Comparison of ENCODE assay signal across 18 mouse cellular contexts in the genomic region with DNA sequence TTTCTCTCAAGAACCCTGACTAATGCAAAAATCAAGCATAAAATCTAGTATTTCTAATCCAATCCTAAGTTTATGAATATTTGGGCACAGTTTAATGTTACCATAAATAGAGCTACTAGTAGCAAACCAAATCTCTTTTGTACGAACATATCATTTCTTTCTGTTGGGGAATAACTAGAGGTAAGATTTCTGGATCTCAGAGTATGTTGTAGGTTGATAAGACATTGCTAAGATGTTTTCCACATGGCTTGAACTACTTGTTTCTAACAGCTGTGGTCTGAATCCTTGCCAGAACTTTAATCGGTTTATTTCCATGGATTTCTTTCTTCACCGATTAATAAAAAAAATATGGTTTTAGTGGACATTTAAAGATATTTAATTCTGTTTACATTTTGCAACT.
"Had no signal": no experiment of that assay in that cellular context is flagged by ENCODE, and none has a peak within 500 bp of the region (broad histone marks: within the 10 kb centered on the region; RNA-seq: fewer than 3 reads in every experiment).

No protein-coding gene starts in this region.

- H3K27ac ChIP-seq: liver, embryonic 14.5 days; midbrain, embryonic 10.5 days; midbrain, embryonic 12.5 days; midbrain, embryonic 15.5 days; neural tube, embryonic 13.5 days; neural tube, embryonic 15.5 days had no signal

- H3K36me3 ChIP-seq: midbrain, embryonic 10.5 days; midbrain, embryonic 12.5 days; midbrain, embryonic 15.5 days; neural tube, embryonic 13.5 days; neural tube, embryonic 15.5 days had no signal

- H3K4me3 ChIP-seq: midbrain, embryonic 10.5 days; midbrain, embryonic 12.5 days; midbrain, embryonic 15.5 days; myocyte; neural tube, embryonic 13.5 days; neural tube, embryonic 15.5 days had no signal

- H3K27me3 ChIP-seq: midbrain, embryonic 12.5 days; midbrain, embryonic 15.5 days; neural tube, embryonic 13.5 days; neural tube, embryonic 15.5 days had no signal

- H3K9me3 ChIP-seq: midbrain, embryonic 10.5 days; midbrain, embryonic 12.5 days; midbrain, embryonic 15.5 days; neural tube, embryonic 13.5 days; neural tube, embryonic 15.5 days had no signal

- DNase-seq: lung, adult 18-20 months; lung, postnatal 10 days; lung, postnatal 4 days; retina, postnatal 1 day; right cerebral cortex, adult 18-20 months; right cerebral cortex, postnatal 25 days; right cerebral cortex, postnatal 4 days; spleen, adult 18-20 months; thymus, adult 18-20 months; thymus, postnatal 14 days; thymus, postnatal 36 days had no signal

- H3K4me1 ChIP-seq: midbrain, embryonic 10.5 days; midbrain, embryonic 12.5 days; midbrain, embryonic 15.5 days; neural tube, embryonic 13.5 days; neural tube, embryonic 15.5 days had no signal

- H3K9ac ChIP-seq: liver, embryonic 14.5 days; midbrain, embryonic 12.5 days; midbrain, embryonic 15.5 days; neural tube, embryonic 13.5 days; neural tube, embryonic 15.5 days had no signal

- ATAC-seq: midbrain, embryonic 15.5 days had no signal

- H3K4me2 ChIP-seq: midbrain, embryonic 12.5 days; midbrain, embryonic 15.5 days; neural tube, embryonic 13.5 days; neural tube, embryonic 15.5 days had no signal
